Mouse (Mus musculus) B cell, adult 62 days (primary cell): ENCODE results near the gene Sema4b. TPM values are rescaled to one million over a fixed set of nuclear protein-coding genes. Genes with fewer than 3 reads are reported as not detected.

Experiments used
- total RNA-seq: library from RNA; stranded (reverse); gene quantifications from 4 replicates; pipeline ENCODE4 v1.2.4, GENCODE M21; 2023

The Sema4b gene
- total RNA-seq, result 141 to 155 TPM (median 148 TPM) in 4 replicates

GRCm38 (mm10) chr7:80186531-80187296, at the start of gene Sema4b:
Sema4b (plus strand) TSS chr7:80186841.

DNA sequence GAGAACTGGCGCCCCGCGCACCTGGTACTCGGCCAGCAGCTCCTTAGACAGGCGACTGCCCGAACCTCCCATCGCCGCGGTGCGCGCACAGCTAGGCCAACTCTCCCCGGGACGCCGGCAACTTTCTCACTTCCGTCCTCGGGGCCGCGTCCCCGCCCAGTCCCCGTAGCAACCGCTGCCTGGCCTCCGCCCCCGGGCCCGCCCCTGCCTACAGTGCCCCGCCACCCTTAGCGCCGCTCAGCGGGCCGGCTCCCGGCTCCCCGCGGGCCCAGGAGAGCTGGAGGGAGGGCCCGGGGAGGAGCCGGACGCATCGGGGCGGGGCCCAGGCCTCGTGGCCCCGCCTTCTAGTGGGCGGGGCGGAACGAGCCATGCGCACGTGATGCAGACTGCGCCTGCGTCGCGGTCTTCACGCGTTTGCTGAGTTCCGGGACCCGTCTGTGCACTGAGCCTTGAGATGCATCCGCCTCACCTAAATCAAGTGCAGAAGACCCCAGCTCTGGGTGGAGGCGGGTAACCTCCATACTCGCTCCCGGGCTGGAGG, 45.9 kb downstream of the Sema4b start, which contains the start of the genes Cib1 and Gdpgp1:
Gene Cib1, minus strand, starts transcription at position 325 of the 541 bp plus-strand sequence.
Gene Gdpgp1, plus strand, starts transcription at position 377 of the 541 bp plus-strand sequence.

DNA sequence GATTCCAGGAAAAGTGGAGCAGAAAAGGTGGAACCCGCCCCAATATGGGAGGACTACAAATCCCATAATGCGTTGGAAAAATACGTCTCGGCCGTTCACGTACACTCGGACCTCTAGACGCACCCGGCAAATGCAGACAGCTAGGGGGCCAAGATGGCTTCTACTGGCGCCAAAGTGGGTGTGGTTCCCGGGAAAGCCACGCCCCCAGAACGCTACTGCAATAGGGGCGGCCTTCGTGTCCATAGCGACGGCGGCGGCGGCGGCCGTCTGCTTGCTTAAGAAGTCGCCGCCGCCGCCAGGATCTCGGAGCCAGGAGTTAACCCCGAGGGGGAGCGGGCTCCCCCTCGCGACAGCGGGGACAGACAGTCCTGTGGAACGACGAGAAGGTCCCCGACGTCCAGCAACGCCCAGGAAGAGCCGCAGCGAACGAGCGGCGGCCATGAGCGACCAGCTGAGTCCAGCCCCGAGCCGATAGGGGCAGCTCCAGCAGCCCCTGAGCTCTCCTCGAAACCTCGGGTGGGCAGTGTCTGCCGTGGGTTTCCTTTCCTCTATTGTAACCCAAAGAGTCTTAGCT, 59.6 kb downstream of the Sema4b start, which contains the start of gene Ttll13:
Gene Ttll13, plus strand, starts transcription at position 229 of the 574 bp plus-strand sequence.

GRCm38 (mm10) chr7:80260625-80261371, 74.2 kb downstream of the Sema4b start, which contains the start of gene Ngrn:
Ngrn (plus strand) TSS chr7:80261215.

GRCm38 (mm10) chr7:80268897-80269750, 82.5 kb downstream of the Sema4b start, which contains the start of gene Vps33b:
Vps33b (plus strand) TSS chr7:80269649.

Other genes starting within 250 kb of the Sema4b start
- 65.1 to 71.0 TPM (median 69.0 TPM) in 4 replicates for gene Zfp710, start 162.0 kb upstream of the Sema4b start, total RNA-seq
- gene Idh2, start 71.4 kb upstream of the Sema4b start, total RNA-seq, result 22.6 to 32.5 TPM (median 25.3 TPM) in 4 replicates
- 86.7 to 111 TPM (median 93.5 TPM) in 4 replicates for gene Cib1, start 46.0 kb downstream of the Sema4b start, total RNA-seq
- 5.6 to 8.0 TPM (median 6.5 TPM) in 4 replicates for gene Gdpgp1, start 46.0 kb downstream of the Sema4b start, total RNA-seq
- 1.0 to 3.8 TPM (median 2.1 TPM) in 4 replicates for gene Ttll13, start 59.5 kb downstream of the Sema4b start, total RNA-seq
- gene Ngrn, start 74.4 kb downstream of the Sema4b start, total RNA-seq, result 13.1 to 17.9 TPM (median 17.1 TPM) in 4 replicates
- gene Vps33b, start 82.8 kb downstream of the Sema4b start, total RNA-seq, result 31.2 to 36.5 TPM (median 34.5 TPM) in 4 replicates
- gene Prc1, start 107.6 kb downstream of the Sema4b start, total RNA-seq, result 4.2 to 7.5 TPM (median 5.5 TPM) in 4 replicates
- 23.3 to 31.6 TPM (median 27.0 TPM) in 4 replicates for gene Rccd1, start 137.6 kb downstream of the Sema4b start, total RNA-seq
- 86.9 to 102 TPM (median 94.9 TPM) in 4 replicates for gene Unc45a, start 154.2 kb downstream of the Sema4b start, total RNA-seq
- gene Hddc3, start 156.3 kb downstream of the Sema4b start, total RNA-seq, result 13.2 to 21.3 TPM (median 14.8 TPM) in 4 replicates
- 92.3 to 112 TPM (median 102 TPM) in 4 replicates for gene Man2a2, start 184.5 kb downstream of the Sema4b start, total RNA-seq
- gene Fes, start 201.1 kb downstream of the Sema4b start, total RNA-seq, result 30.4 to 45.6 TPM (median 39.6 TPM) in 4 replicates
- 56.9 to 70.6 TPM (median 59.0 TPM) in 4 replicates for gene Furin, start 218.6 kb downstream of the Sema4b start, total RNA-seq